Mouse (Mus musculus) lung, adult 18-20 months (tissue): ENCODE measurements around the gene Hsp90aa1.
A peak's percentile ranks its signal among the peaks of the same experiment; 100 is the strongest.
"Not testable (repeated sequence)": the region's sequence is repeated elsewhere in the genome, so short reads cannot be mapped to it uniquely, and the experiment has no call there.

ENCODE experiments used
- DNase-seq, 2 experiments: peaks; one replicate each; pipeline ENCODE4 v3.0.0; 2022; ENCODE audit warnings: mixed read lengths in 2 of 2

Gene Hsp90aa1

DNA sequence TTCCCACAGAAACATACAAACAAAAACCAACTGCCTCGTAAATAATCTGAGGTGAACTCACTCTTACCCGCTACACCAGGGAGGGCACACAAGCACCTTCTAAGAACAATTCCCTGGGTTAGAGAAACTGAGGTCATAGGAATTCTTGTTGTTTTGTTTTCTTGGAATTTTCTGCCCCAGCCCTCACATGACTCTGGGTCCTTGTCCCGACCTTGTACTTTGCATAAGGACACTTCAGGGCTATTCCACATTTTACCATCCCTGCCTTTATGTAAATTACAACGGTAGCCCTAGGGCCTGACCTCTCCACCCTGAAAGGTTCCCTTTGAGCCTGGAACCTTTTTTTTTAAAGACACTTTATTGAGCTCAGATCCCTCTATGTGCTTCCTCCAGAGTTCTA is at the start of gene Hsp90aa1:
Gene Hsp90aa1, minus strand, starts transcription at position 173 of the 400 bp plus-strand sequence.
- no peak for DNase-seq

DNA sequence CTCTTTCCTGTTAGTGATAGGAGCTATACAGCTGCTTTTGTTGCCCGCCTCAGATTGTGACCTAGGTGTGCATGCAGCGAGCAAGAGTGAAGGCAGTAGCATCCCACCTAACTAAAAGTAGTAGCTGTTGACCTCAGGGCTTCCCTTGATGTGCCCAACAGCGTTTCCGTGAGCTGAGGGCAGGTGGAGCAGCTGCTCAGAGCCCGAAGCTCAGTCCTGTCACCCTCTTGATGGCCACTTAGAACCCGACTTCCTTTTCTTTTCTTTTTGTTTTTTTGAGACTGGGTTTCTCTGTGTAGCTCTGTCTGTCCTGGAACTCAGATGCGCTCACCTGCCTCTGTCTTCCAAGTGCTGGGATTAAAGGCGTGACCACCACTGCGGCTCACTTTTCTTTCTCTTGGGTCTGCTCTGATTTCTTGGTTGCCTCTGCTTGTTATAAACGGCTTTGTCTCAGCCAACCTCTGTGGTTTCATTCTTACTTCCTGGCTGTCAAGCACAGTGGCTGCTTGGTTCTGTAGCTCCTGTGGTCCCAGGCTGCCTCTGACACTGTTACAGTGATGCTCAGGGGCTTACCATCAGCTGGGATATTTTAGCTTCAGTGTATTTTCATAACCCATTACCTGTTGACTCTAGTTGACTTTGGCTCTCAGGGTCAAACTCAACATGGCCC is 48.4 kb upstream of the Hsp90aa1 start:
- DNase-seq = no peak

DNA sequence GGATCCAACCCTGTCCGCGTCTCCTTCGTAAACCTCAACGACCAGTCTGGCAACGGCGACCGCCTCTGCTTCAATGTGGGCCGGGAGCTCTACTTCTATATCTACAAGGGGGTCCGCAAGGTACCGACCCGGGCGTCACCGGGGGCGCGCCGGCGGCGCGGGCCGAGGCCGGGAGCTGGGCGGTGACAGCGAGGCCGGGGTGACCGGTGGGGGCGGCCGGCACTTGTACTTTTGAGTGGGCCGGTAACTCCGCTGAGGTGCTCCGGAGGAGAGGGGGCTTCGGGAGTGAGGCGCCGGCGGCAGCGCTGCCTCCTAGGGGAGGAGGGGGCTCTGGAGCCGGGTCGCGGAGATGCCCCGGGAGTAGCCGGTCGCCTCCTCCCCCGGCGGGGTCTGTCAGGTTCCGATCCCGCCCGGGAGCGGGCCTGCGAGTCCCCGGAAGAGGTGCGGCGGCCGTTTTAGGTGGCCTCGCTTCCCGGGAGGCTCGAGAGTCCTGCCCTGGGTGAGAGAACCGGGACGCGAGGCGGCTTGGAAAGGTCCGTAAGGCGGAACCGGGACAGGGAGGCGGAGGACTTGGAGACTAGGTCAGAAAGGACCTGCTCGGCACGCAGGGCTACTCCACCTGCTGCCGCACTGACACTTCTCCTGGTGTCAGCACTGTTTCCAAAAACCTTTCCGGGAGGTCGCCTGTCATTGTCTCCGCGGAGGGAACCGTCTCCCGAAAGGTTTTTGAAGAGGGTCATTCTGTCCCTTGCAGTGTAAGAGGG is 35.8 kb upstream of the Hsp90aa1 start:
- peak; percentile 26 to 27 for DNase-seq

DNA sequence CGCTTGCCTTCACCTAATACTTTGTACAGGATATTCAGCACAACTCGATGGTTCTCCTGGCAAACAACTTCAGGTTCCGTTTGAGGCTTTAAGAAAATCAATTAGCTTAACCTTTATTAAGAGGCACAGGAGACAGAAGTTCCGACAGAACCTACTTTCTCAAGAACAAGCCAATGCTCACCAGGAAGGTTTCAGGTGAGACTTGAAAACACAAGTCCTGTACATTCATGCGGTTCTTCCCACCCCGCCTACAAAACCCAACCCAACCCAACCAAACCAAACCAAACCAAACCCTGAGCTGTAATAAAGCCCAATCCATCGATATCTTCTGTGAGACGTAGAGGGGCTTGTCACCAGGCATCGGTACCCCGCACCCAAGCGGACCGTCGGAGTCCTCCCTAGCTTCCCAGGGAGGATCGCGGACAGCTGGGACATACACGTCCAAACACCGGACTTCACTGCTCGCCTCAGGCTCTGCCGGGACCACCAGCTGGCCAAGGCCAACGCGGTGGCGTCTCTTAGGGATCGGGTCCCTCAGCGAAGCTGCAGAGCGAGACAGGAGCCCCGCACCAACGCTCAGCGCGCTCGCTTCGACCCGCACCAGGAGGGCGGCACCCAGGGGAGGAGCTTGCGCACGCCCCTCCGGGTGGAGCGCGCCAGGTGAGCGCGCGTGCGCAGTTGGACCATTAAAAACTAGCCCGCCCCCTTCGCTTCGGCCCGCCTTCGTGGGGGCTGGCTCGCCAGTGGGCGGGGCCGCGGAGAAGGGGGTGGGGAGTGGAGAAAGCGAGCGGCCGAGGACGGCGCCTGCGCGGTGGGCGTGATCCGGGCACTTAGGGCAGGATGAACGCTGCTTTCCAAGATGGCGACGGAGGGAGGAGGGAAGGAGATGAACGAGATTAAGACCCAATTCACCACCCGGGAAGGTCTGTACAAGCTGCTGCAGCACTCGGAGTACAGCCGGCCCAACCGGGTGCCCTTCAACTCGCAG is 34.9 kb upstream of the Hsp90aa1 start, which contains the start of gene Wdr20:
Gene Wdr20, plus strand, starts transcription at position 775 of the 988 bp plus-strand sequence.
- peak; percentile 95 to 97 for DNase-seq

DNA sequence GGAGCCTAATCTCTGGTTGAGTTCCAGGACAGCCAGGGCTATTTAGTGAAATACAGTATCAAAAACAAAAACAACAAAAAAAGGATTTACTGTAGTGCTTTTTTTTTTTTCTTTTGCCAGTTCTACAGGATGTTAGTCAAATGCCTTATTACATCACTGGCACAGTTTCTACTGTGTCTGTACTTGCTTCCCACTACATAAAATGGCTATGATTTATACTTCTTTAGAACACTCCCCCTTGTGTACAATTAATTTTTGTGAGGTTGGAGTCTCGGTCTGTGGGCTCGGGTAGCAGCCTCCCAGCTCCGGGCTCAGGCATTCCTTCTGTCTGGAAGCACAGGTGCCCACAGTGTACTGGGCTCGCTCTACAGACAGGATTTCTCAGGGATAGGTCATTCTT is 34.1 kb upstream of the Hsp90aa1 start:
- DNase-seq = no peak

DNA sequence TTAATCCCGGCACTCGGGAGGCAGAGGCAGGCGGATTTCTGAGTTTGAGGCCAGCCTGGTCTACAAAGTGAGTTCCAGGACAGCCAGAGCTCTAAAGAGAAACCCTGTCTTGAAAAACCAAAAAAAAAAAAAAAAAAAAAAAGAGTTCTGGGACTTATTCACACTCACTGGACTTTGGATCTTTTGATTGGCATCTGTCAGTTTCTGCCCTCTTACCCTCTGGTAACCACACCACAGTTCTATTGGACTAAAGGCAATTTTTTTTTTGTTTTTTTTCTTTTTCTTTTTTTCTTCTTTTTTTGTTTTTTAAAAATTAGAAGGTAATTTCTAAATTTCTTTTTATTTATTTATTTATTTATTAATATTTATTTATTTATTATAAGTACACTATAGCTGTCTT is 30.7 kb upstream of the Hsp90aa1 start:
- not testable (repeated sequence) for DNase-seq

DNA sequence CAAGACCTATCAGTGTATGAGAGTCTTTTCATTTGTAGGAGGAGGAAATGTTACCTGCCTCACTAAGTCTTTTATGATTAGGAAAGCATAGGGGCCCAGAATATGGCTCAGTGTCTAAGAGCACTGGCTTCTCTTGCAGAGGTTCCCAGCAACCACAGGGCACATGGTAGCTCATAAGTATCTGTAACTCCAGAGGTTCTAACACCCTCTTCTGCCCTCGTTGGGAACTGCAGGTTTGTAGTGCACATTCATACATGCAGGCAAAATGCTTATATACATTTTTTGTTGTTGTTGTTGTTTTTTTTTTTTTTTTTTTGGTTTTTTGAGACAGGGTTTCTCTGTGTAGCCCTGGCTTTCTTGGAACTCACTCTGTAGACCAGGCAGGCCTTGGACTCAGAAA is 23.9 kb upstream of the Hsp90aa1 start:
- DNase-seq = no peak

DNA sequence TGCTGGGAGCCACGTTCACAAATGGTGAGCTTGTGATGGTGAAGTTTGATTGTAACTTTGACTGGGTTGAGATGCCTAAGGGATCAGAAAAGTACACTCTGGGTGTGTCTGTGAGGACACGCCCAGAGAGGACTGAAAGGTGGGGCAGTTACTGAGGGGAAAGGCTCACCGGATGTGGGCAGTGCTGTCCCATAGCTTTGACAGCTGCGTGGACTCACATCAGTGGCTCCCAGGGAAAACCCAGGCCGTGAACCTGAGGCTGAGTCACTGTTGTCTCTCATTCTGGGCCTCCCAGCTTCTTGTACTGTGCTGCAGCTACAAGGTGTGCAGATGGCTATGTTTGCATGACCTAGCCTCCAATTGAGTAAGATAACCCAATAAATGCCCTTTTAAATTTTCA is 23.0 kb upstream of the Hsp90aa1 start:
- no peak for DNase-seq

DNA sequence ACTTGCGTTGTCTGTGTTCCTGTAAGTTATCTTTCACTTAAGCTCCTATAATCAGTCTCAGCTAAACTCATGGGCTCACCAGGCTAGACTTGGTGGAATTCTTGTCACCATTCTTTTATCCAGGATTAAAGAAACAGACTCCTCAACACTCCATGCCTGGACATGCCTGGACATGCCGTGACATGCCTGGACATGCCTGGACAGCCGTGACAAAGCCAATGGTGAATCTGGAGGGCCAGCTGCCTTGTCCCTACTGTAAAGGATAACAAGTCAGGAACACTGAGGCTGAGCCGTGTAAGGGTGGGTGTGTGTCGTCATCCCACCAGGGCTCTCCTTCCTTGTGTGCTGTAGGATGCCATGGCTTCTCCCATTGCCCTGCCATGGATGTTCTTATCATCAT is 22.5 kb upstream of the Hsp90aa1 start:
- no peak for DNase-seq

DNA sequence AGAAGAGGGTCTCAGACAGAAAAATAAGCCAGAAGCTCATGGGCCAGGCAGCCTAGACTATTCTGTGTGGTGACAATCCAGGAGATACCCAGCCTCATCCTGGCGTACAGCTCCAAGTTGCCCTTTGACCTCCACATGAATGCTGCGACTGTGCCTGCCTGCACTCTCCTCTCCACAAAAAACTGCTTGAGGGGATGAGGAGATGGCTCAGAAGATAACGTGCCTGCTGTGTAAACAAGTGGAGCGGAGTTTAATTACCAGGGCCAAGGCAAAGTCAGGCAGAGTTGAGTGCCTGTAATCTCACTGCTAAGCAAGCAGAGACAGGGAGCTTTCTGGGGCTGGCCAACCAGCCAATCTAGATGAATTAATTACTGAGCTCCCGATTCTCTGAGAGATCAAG is 13.5 kb upstream of the Hsp90aa1 start:
- DNase-seq = no peak

DNA sequence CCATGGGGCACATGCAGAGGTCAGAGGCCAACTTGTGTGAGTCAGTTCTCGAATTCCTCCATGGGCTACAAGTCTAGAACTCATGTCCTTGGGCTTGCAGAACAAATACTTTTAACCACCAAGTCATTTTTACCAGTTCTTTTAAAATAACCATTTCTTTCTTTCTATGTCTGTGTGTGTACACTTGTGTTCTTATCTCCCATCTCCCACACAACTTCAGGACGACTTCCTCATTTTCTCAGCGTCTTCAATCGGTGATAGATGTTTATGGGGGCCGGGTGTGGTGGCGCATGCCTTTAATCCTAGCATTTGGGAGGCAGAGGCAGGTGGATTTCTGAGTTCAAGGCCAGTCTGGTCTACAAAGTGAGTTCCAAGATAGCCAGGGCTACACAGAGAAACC is 11.7 kb upstream of the Hsp90aa1 start:
- DNase-seq = no peak

DNA sequence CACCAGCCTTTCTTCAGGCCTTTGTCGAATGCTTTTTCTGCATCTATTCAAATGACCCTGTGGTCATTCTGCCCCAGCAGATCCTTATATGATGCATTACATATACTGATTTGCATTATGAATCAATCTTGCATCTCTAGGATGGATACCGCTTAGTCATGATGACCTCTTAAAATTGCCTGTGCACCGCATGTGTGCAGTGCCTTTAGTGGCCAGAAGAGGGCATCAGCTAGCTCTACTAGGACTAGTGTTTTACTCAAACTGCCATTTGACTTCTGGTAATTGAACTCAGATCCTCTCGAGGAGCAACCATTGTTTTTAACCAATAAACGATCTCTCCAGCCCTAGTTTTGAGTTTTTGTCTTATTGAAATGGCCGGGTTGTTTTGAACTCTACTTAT is 11.3 kb upstream of the Hsp90aa1 start:
- no peak for DNase-seq

DNA sequence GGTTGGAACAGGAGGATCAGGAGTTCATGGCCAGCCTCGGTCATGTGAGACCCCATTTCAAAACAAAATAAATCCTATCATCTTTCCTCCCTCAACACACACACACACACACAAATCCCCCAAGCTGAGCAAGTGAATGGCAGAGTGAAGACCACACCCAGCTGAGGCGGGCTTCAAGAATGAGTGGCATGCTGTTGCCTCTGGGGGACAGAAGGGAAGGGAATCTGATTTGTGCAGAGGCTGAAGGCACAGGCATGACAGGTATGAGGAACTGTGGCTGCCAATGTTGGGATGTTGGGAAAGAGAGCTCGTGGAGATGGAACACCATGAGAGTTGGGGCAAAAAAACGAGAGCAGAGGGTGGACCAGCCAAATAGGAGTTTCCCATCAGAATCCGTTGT is 8.7 kb upstream of the Hsp90aa1 start:
- DNase-seq = no peak

DNA sequence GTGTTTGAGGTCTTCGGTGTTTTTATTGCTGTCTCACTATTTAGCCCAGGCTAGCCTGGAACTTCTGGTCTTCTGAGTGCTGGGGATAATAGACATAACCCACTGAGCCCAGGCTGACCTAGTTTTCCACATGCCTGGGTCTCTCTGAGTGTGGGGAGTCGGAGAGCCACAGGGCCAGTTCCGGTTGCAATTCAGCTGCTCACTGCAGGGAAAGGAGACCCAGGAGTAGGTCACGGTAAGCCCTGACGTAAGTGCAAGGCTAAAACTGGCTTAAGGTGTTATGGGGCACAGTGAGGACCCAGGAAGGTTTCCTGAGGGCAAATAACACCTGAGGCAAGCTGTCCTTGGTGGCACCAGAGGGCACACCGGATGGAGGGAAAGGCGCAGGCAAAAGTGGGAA is 4.9 kb upstream of the Hsp90aa1 start:
- DNase-seq = no peak

DNA sequence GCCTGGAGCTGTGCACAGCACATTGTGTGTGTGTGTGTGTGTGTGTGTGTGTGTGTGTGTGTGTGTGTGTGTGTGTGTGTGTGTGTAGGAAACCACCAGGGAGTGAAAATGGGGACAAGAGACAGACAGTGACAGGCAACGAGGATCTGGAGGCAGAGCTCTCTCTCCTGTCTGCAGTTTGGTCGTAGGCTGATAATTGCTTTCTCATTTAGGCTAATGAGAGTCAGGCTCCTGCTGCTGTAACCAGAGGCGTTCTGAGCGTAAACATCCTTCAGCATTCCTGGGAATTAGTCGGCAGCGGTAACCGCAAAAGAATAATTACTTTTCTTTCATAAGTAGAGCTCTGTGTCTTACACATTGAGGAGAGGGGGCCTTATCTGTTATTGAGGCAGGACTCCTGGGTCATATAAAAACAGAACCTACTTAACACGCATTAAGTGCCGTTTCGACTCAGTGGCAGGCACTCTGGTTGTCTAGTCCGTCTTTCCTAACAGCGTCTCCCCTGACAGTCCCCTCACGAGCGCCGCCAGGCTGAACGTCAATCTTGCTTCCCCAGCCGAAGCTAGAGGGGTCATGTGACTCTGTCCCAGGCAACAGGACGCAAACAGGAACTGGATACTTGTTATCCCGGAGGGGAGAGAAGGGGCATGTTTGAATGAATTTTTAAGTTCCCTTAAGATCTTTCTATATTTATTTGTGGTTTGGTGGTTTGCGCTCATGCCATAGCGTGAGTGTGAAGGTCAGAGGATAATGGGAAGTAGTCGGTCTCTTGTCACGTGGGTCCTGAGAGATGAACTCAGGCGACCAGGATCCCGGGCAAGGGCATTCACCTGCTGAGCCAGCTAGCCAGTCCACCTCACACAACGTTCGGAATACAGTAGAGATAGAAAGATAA is 4.1 kb upstream of the Hsp90aa1 start:
- DNase-seq = peak; percentile 78 to 79

DNA sequence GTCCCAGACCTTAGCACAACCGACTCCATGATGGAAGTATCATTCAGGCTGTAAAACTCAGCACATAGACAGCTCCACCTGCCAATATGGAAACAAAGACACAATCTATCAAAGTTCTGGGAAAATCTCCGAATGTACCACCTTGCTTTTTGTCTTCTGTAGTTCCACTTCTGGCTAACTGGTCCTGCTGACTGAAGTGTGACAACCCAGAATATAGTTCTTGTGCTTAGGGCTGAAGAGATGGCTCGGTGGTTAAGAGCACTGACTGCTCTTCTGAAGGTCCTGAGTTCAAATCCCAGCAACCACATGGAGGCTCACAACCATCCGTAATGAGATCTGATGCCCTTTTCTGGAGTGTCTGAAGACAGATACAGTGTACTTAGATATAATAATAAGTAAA is 2.9 kb upstream of the Hsp90aa1 start:
- not testable (repeated sequence) for DNase-seq

DNA sequence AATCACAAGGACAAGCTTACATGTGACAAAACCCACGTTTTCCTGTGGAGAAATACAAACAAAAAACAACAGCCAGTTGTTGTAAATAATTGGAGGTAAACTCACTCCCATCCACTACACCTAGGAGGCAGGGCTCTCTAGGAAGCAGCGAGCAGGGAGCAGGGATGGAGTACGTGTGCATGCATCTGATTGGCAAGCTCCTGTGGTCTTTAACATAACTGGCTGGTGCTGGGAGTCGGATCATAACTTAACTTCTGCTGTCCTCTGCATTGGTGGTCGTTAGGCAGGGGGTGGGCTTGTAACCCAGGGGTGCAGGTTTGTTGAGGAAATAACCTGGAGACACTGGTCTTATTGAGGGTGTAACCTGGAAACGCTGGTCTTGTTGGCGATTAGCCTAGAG is 1.2 kb upstream of the Hsp90aa1 start:
- DNase-seq = no peak

DNA sequence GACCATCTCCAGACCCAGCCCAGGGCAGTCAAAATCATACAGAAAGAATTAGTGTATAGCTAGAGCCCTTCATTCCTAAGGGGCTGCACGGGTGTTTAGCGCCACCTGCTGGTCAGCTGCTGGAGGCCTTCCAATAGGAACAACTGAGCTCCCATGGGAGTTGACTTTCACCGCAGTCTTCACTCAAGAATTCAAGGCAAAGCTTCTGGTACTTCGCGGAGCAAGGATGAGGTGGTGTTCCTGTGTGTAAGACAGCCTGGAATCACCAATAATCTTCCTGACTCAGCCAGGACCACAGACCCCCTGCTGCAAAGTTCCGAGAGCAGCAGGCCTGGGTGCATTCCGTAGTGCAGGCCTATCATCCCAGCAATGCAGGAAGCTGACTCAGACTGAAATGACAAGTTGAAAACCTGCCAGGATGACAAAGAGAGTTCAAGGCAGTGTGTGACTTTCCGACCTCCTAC is 512 bp upstream of the Hsp90aa1 start:
- peak; percentile 84 to 87 for DNase-seq

DNA sequence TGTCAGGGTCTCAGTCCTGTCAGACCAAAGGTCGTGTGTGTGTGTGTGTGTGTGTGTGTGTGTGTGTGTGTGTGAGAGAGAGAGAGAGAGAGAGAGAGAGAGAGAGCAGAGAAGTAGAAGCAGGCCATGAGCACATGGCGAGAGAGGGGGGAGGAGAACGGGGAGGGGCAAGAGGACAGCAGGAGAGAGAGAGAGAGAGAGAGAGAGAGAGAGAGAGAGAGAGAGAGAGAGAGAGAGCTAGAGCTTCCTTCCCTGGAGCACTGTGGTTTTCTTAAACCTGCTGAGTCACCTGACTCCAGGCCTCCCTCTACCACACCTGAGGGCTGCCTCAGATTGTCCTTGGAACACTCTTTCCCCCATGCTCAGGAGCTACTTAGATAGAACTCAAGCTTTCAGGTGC is 1.2 kb downstream of the Hsp90aa1 start:
- DNase-seq = not testable (repeated sequence)

DNA sequence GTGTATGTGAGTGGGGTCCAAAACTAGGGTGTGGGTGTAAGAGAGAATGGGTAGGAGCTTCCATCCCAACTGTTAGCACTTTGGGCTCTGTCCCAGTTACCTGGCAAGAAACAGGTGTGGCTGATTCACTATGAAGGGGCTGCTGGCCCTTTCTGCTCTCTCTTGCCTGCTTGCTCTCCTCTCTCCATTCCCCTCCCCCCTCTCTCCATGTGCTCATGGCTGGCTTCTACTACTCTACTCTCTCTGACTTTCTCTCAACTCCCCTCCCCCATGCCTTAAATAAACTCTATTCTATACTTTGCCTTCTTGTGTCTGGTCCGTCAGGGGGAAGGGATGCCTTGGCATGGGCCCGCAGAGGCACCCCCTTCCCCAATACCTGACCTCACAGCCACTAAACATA is 1.8 kb downstream of the Hsp90aa1 start:
- no peak for DNase-seq

DNA sequence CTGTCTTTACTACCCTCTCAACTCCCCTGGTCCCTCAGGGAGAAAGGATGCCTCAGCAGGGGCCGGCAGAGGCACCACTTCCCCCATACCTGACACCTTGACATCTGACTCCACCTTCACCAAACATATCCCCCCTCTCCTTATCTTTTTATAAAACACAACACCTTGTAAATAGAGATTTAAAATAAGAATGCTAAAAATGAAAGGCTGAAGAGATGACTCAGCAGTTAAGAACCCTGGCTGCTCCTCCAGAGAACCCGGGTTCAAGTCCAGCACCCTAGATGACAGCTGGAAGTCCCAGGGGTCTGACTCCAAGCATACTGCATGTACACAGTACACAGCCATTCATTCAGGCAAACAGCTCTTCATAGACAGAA is 3.4 kb downstream of the Hsp90aa1 start:
- no peak for DNase-seq

DNA sequence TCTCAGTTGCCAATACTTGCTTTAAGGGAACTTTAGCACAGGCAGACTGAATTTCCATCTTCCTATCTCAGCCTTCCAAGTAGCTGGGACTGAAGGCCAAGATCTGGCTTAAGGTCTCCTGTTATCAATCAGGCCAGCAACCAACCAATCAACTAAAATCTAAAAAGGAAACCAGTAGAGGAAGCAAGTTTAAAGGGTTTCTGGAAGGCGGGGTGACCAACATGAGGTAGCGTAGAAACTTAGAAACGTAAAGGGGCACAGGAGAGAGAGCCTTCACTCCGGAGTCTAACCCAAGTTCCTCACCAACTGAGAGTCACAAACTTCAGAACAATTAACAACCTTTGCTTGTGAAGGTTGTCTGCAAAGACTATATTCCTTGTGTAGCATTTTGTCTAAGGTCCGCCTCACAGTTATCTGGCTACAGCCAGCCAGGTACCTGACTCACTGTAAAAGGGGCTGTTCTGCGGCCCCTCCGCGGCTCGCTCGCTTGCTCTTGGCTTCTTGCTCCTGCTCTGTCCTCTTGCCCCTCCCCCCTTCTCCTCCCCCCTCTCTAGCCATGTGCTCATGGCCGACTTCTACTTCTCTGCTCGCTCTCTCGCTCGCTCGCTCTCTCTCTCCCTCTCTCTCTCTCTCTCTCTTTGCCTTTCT is 3.9 kb downstream of the Hsp90aa1 start:
- no peak for DNase-seq
